In genomic region chr4:116708791-116709390, GRCm38 (mm10) we compare ENCODE assay signal across 8 mouse cellular contexts. TPM values are rescaled to one million over a fixed set of nuclear protein-coding genes. Genes with fewer than 3 reads are reported as not detected.
DNase-seq lines count a peak whose midpoint lies in the region; ATAC-seq and TF ChIP-seq lines count a peak whose summit lies in the region.

No protein-coding gene starts in this region.

- ATAC-seq in limb, embryonic 14.5 days (ENCODE audit: low FRiP score, low read depth): no peak

- H3K4me3 ChIP-seq in gastrocnemius, adult 2 months: peak overlapping the region; percentile 83
- H3K4me3 ChIP-seq in embryonic fibroblast, embryonic 13.5 days (ENCODE audit: insufficient read depth, low read length): peak overlapping the region; percentile 70
- peak overlapping the region; percentile 63 for H3K4me3 ChIP-seq in limb, embryonic 14.5 days (replicated peaks; ENCODE audit: low read length)
- peak overlapping the region; percentile 54 for H3K4me3 ChIP-seq in small intestine, adult 2 months (ENCODE audit: low read depth, low read length)

- intact Hi-C loops in gastrocnemius, adult 2 months (cut with DNase I): no loop called here
- intact Hi-C loops in gastrocnemius, postnatal 14 days (cut with DNase I; ENCODE audit: low total_unique reads): no loop called here

- H3K9me3 ChIP-seq in limb, embryonic 14.5 days (ENCODE audit: control insufficient read depth, low read length): no peaks in the 10 kb centered on the region

- H3K27ac ChIP-seq in gastrocnemius, adult 2 months: peak overlapping the region; percentile 76
- no peak overlapping the region for H3K27ac ChIP-seq in embryonic fibroblast, embryonic 13.5 days (ENCODE audit: insufficient read depth, low read length)
- no peak overlapping the region for H3K27ac ChIP-seq in limb, embryonic 14.5 days (replicated peaks; ENCODE audit: low read depth, low read length)
- H3K27ac ChIP-seq in small intestine, adult 2 months (ENCODE audit: insufficient read depth, low read depth, low read length): no peak overlapping the region

- peaks cover 6% of the 10 kb centered on the region; the same call in 1 of the 2 replicates for H3K36me3 ChIP-seq in limb, embryonic 14.5 days (ENCODE audit: control insufficient read depth, insufficient read depth, low read length)
- H3K36me3 ChIP-seq in small intestine, adult 2 months (ENCODE audit: control insufficient read depth, insufficient read depth, low read length): peaks cover 3% of the 10 kb centered on the region; the same call in 1 of the 2 replicates

- 0 out of 2 replicates have a peak, but pooled peaks cover 3% of the 10 kb centered on the region for H3K4me1 ChIP-seq in embryonic fibroblast, embryonic 13.5 days (ENCODE audit: control insufficient read depth, insufficient read depth, low read length)
- H3K4me1 ChIP-seq in limb, embryonic 14.5 days (ENCODE audit: control insufficient read depth, insufficient read depth, low read length): peaks cover 3% of the 10 kb centered on the region; the same call in 1 of the 2 replicates
- no peaks in the 10 kb centered on the region; the same call in 1 of the 2 replicates for H3K4me1 ChIP-seq in small intestine, adult 2 months (ENCODE audit: control insufficient read depth, insufficient read depth, insufficient read length, low read length)

- WGBS in limb, embryonic 14.5 days: 6% methylated on average over 9 of the region's 9 CpGs
- WGBS in small intestine, adult 2 months: 3% methylated on average over 9 of the region's 9 CpGs

- no peak for DNase-seq in gastrocnemius, adult 2 months
- DNase-seq in gastrocnemius, postnatal 14 days: no peak
- DNase-seq in A20 (ENCODE audit: low read depth, low spot score): peak; percentile 62
- no peak for DNase-seq in limb, embryonic 14.5 days (ENCODE audit: low spot score)
- DNase-seq in right cerebral cortex, adult 18-20 months: no peak
- no peak for DNase-seq in adrenal gland, postnatal 14 days

- H3K27me3 ChIP-seq in limb, embryonic 14.5 days (ENCODE audit: control insufficient read depth, insufficient read depth, low read length): no peaks in the 10 kb centered on the region
- no peaks in the 10 kb centered on the region for H3K27me3 ChIP-seq in small intestine, adult 2 months (ENCODE audit: control insufficient read depth, insufficient read depth, low read length)

- H3K4me2 ChIP-seq in limb, embryonic 14.5 days (replicated peaks; ENCODE audit: low read depth, low read length, severe bottlenecking): peak overlapping the region; percentile 68

- H3K9ac ChIP-seq in limb, embryonic 14.5 days (ENCODE audit: low read depth, low read length, severe bottlenecking): peak overlapping the region; percentile 53

- TF ChIP-seq POLR2A in embryonic fibroblast, embryonic 13.5 days (IDR thresholded peaks at IDR 0.05; ENCODE audit: low read depth, low read length): no peak
- TF ChIP-seq POLR2A in limb, embryonic 14.5 days (IDR thresholded peaks at IDR 0.05; ENCODE audit: borderline replicate concordance, extremely low read depth, insufficient read depth, insufficient read length): no peak
- no peak for TF ChIP-seq POLR2A in small intestine, adult 2 months (IDR thresholded peaks at IDR 0.05; ENCODE audit: low read depth, low read length)

- TF ChIP-seq CTCF in gastrocnemius, adult 2 months (IDR thresholded peaks at IDR 0.05): no peak
- TF ChIP-seq CTCF in embryonic fibroblast, embryonic 13.5 days (IDR thresholded peaks at IDR 0.05; ENCODE audit: borderline replicate concordance, insufficient read depth, low read length): no peak
- no peak for TF ChIP-seq CTCF in small intestine, adult 2 months (IDR thresholded peaks at IDR 0.05; ENCODE audit: extremely low read depth, insufficient read length, insufficient replicate concordance, low read depth, low read length)

RNA-seq across cellular contexts. Expression of gene Ccdc163, which starts 0.6 kb away (rescaled TPM):
- 1 to 10 TPM; 1.9 to 3.8 TPM for total RNA-seq in gastrocnemius, adult 2 months (2021)
- total RNA-seq in gastrocnemius, postnatal 14 days (2021): 1 to 10 TPM; 3.9 to 4.0 TPM
- polyA plus RNA-seq in embryonic fibroblast, embryonic 13.5 days (2011; ENCODE audit: insufficient read length, low read depth, missing spikeins): 21.8 and 33.8 TPM in 2 replicates
- polyA plus RNA-seq in limb, embryonic 14.5 days (2012; rRNA removed): 53.7 and 70.4 TPM in 2 replicates
- 21.2 and 24.3 TPM in 2 replicates for polyA plus RNA-seq in limb, embryonic 14.5 days (2014; fragmentation: Nextera tagmentation; extraction: Ambion mirVana)
- 5.0 and 8.9 TPM in 2 replicates for polyA plus RNA-seq in small intestine, adult 2 months (2012; rRNA removed)
- 18.8 and 19.6 TPM in 2 replicates for total RNA-seq in adrenal gland, postnatal 14 days (2021)

RNA-seq across cellular contexts. Expression of gene Mmachc, which starts 0.7 kb away (rescaled TPM):
- 10 to 100 TPM; 25.5 to 46.4 TPM for total RNA-seq in gastrocnemius, adult 2 months (2021)
- total RNA-seq in gastrocnemius, postnatal 14 days (2021): 10 to 100 TPM; 25.5 to 28.9 TPM
- polyA plus RNA-seq in embryonic fibroblast, embryonic 13.5 days (2011; ENCODE audit: insufficient read length, low read depth, missing spikeins): 18.6 and 22.6 TPM in 2 replicates
- polyA plus RNA-seq in limb, embryonic 14.5 days (2012; rRNA removed): 18.1 and 18.4 TPM in 2 replicates
- 7.6 and 9.0 TPM in 2 replicates for polyA plus RNA-seq in limb, embryonic 14.5 days (2014; fragmentation: Nextera tagmentation; extraction: Ambion mirVana)
- polyA plus RNA-seq in small intestine, adult 2 months (2012; rRNA removed): 2.0 and 2.1 TPM in 2 replicates
- total RNA-seq in adrenal gland, postnatal 14 days (2021): 39.5 and 41.9 TPM in 2 replicates

RNA-seq across cellular contexts. Expression of gene Tesk2, which starts 11.9 kb away (rescaled TPM):
- total RNA-seq in gastrocnemius, adult 2 months (2021): 1 to 10 TPM; 1.5 TPM
- total RNA-seq in gastrocnemius, postnatal 14 days (2021): 1 to 10 TPM; 1.8 to 2.5 TPM
- 6.3 and 7.8 TPM in 2 replicates for polyA plus RNA-seq in embryonic fibroblast, embryonic 13.5 days (2011; ENCODE audit: insufficient read length, low read depth, missing spikeins)
- polyA plus RNA-seq in limb, embryonic 14.5 days (2012; rRNA removed): 7.3 and 8.5 TPM in 2 replicates
- 9.2 and 10.3 TPM in 2 replicates for polyA plus RNA-seq in limb, embryonic 14.5 days (2014; fragmentation: Nextera tagmentation; extraction: Ambion mirVana)
- polyA plus RNA-seq in small intestine, adult 2 months (2012; rRNA removed): 5.5 and 25.6 TPM in 2 replicates
- total RNA-seq in adrenal gland, postnatal 14 days (2021): 4.9 and 5.1 TPM in 2 replicates

RNA-seq across cellular contexts. Expression of gene Prdx1, which starts 23.5 kb away (rescaled TPM):
- total RNA-seq in gastrocnemius, adult 2 months (2021): 100 to 1,000 TPM; 260 to 273 TPM
- 100 to 1,000 TPM; 211 to 229 TPM for total RNA-seq in gastrocnemius, postnatal 14 days (2021)
- 887 and 980 TPM in 2 replicates for polyA plus RNA-seq in embryonic fibroblast, embryonic 13.5 days (2011; ENCODE audit: insufficient read length, low read depth, missing spikeins)
- polyA plus RNA-seq in limb, embryonic 14.5 days (2012; rRNA removed): 336 and 418 TPM in 2 replicates
- polyA plus RNA-seq in limb, embryonic 14.5 days (2014; fragmentation: Nextera tagmentation; extraction: Ambion mirVana): 1,041 and 1,088 TPM in 2 replicates
- polyA plus RNA-seq in small intestine, adult 2 months (2012; rRNA removed): 40.5 and 74.0 TPM in 2 replicates
- total RNA-seq in adrenal gland, postnatal 14 days (2021): 546 and 672 TPM in 2 replicates

RNA-seq across cellular contexts. Expression of gene Akr1a1, which starts 57.4 kb away (rescaled TPM):
- total RNA-seq in gastrocnemius, adult 2 months (2021): 100 to 1,000 TPM; 178 to 196 TPM
- total RNA-seq in gastrocnemius, postnatal 14 days (2021): 100 to 1,000 TPM; 226 to 247 TPM
- 575 and 597 TPM in 2 replicates for polyA plus RNA-seq in embryonic fibroblast, embryonic 13.5 days (2011; ENCODE audit: insufficient read length, low read depth, missing spikeins)
- polyA plus RNA-seq in limb, embryonic 14.5 days (2012; rRNA removed): 676 and 711 TPM in 2 replicates
- polyA plus RNA-seq in limb, embryonic 14.5 days (2014; fragmentation: Nextera tagmentation; extraction: Ambion mirVana): 826 and 834 TPM in 2 replicates
- polyA plus RNA-seq in small intestine, adult 2 months (2012; rRNA removed): 304 and 652 TPM in 2 replicates
- total RNA-seq in adrenal gland, postnatal 14 days (2021): 639 and 649 TPM in 2 replicates
